Mouse (Mus musculus): ENCODE measurements at regions not wholly inside any gene's neighbourhood (a gene's known extent, or its start where the extent isn't known, plus 50 kb on each side); places are given as distances from the start of the nearest gene placed in this dataset.

- H3K27ac ChIP-seq (ENCODE audit: insufficient read depth, low read depth, low read length, poor library complexity, severe bottlenecking), result no peak overlapping the region
- no peak overlapping the region for H3K9ac ChIP-seq (ENCODE audit: insufficient read depth, low read depth, low read length, poor library complexity, severe bottlenecking)
- no peaks in the 10 kb centered on the region for H3K36me3 ChIP-seq (ENCODE audit: control insufficient read depth, insufficient read depth, low read length, poor library complexity, severe bottlenecking)
- H3K9me3 ChIP-seq (ENCODE audit: control insufficient read depth, insufficient read depth, low read depth, low read length), result no peaks in the 10 kb centered on the region
- no peak overlapping the region for H3K4me3 ChIP-seq (ENCODE audit: insufficient read depth in 1 of 2, low read depth in 1 of 2, low read length in 2 of 2, poor library complexity in 1 of 2, severe bottlenecking in 1 of 2)
- DNase-seq (ENCODE audit: low read depth, low spot score), result no peak
- in situ Hi-C loops (cut with MboI; ENCODE audit: low sequenced_read_pairs in 2 of 2, unreplicated experiment in 2 of 2), result no loop called here
- H3K4me1 ChIP-seq (ENCODE audit: control insufficient read depth in 2 of 2, insufficient read depth in 2 of 2, low read length in 2 of 2, poor library complexity in 1 of 2), result no peaks in the 10 kb centered on the region
- TF ChIP-seq ZNF384 (IDR thresholded peaks at IDR 0.05; ENCODE audit: low read depth, low read length), result no peak
- no peak for TF ChIP-seq MAFK (IDR thresholded peaks at IDR 0.05; ENCODE audit: insufficient read depth, low read depth, low read length)
- TF ChIP-seq ZC3H11A (IDR thresholded peaks at IDR 0.05; ENCODE audit: borderline replicate concordance, low read depth, low read length), result no peak
- no peak for TF ChIP-seq HCFC1 (IDR thresholded peaks at IDR 0.05; ENCODE audit: borderline replicate concordance, insufficient read depth, low read length)
These were observed 265.9 kb upstream of the Ncam1 start for GRCm38 (mm10) chr9:50064505-50065229.

GRCm38 (mm10) chr9:50038231-50038630, 239.5 kb upstream of the Ncam1 start:
- TF ChIP-seq ZNF384 (IDR thresholded peaks at IDR 0.05; ENCODE audit: low read depth, low read length) (no peak), HCFC1 (IDR thresholded peaks at IDR 0.05; ENCODE audit: borderline replicate concordance, insufficient read depth, low read length) (no peak)

GRCm38 (mm10) chr9:50032322-50033158, 233.8 kb upstream of the Ncam1 start:
- Histone ChIP-seq H3K36me3 (ENCODE audit: control insufficient read depth, insufficient read depth, low read length, poor library complexity, severe bottlenecking) (no peaks in the 10 kb centered on the region), H3K4me1 (ENCODE audit: control insufficient read depth in 2 of 2, insufficient read depth in 2 of 2, low read length in 2 of 2, poor library complexity in 1 of 2) (no peaks in the 10 kb centered on the region), H3K9me3 (ENCODE audit: control insufficient read depth, insufficient read depth, low read depth, low read length) (no peaks in the 10 kb centered on the region), H3K4me3 (ENCODE audit: insufficient read depth in 1 of 2, low read depth in 1 of 2, low read length in 2 of 2, poor library complexity in 1 of 2, severe bottlenecking in 1 of 2) (no peak overlapping the region), H3K27ac (ENCODE audit: insufficient read depth, low read depth, low read length, poor library complexity, severe bottlenecking) (no peak overlapping the region), H3K9ac (ENCODE audit: insufficient read depth, low read depth, low read length, poor library complexity, severe bottlenecking) (no peak overlapping the region)
- no peak for DNase-seq (ENCODE audit: low read depth, low spot score)
- TF ChIP-seq HCFC1 (IDR thresholded peaks at IDR 0.05; ENCODE audit: borderline replicate concordance, insufficient read depth, low read length), result no peak
- TF ChIP-seq ZC3H11A (IDR thresholded peaks at IDR 0.05; ENCODE audit: borderline replicate concordance, low read depth, low read length), result no peak
- TF ChIP-seq CHD2 (IDR thresholded peaks at IDR 0.05; ENCODE audit: low read depth, low read length), result no peak
- TF ChIP-seq ZNF384 (IDR thresholded peaks at IDR 0.05; ENCODE audit: low read depth, low read length), result no peak
- no peak for TF ChIP-seq MAFK (IDR thresholded peaks at IDR 0.05; ENCODE audit: insufficient read depth, low read depth, low read length)
- in situ Hi-C loops (cut with MboI; ENCODE audit: low sequenced_read_pairs in 2 of 2, unreplicated experiment in 2 of 2), result no loop called here

More at GRCm38 (mm10) chr9:50038231-50038630, 239.5 kb upstream of the Ncam1 start:
- DNase-seq (ENCODE audit: low read depth, low spot score), result no peak
- no peaks in the 10 kb centered on the region for H3K4me1 ChIP-seq (ENCODE audit: control insufficient read depth in 2 of 2, insufficient read depth in 2 of 2, low read length in 2 of 2, poor library complexity in 1 of 2)
- no peaks in the 10 kb centered on the region for H3K36me3 ChIP-seq (ENCODE audit: control insufficient read depth, insufficient read depth, low read length, poor library complexity, severe bottlenecking)
- H3K9me3 ChIP-seq (ENCODE audit: control insufficient read depth, insufficient read depth, low read depth, low read length), result no peaks in the 10 kb centered on the region
- in situ Hi-C loops (cut with MboI; ENCODE audit: low sequenced_read_pairs in 2 of 2, unreplicated experiment in 2 of 2), result no loop called here
- H3K4me3 ChIP-seq (ENCODE audit: insufficient read depth in 1 of 2, low read depth in 1 of 2, low read length in 2 of 2, poor library complexity in 1 of 2, severe bottlenecking in 1 of 2), result no peak overlapping the region
- H3K9ac ChIP-seq (ENCODE audit: insufficient read depth, low read depth, low read length, poor library complexity, severe bottlenecking), result peak overlapping the region; percentile 35; the same call in 1 of the 2 replicates
- H3K27ac ChIP-seq (ENCODE audit: insufficient read depth, low read depth, low read length, poor library complexity, severe bottlenecking), result no peak overlapping the region

DNA sequence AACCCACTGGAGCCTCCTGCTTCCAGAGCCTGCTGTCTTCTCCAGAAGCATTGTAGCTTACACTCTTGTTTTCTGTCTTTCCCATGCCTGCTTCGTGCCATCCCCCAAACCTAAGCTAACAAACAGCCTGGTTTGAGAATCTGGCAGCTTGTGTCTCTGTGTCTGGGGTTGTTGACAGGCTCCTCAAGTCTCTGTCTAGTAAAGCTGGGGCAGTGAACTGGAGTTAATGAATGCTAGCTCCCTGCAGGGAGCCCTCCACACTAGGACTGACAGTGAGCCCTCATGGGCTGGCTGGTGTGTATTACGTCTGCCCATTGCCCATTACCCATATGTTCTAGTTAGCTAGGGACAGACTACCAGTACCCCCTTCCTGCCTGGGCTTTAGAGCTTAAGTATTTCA, 232.6 kb upstream of the Ncam1 start:
- in situ Hi-C loops (cut with MboI; ENCODE audit: low sequenced_read_pairs in 2 of 2, unreplicated experiment in 2 of 2), result no loop called here
- H3K4me3 ChIP-seq (ENCODE audit: insufficient read depth in 1 of 2, low read depth in 1 of 2, low read length in 2 of 2, poor library complexity in 1 of 2, severe bottlenecking in 1 of 2), result no peak overlapping the region
- no peak for DNase-seq (ENCODE audit: low read depth, low spot score)

More for the DNA sequence above, 232.6 kb upstream of the Ncam1 start:
- Histone ChIP-seq H3K36me3 (ENCODE audit: control insufficient read depth, insufficient read depth, low read length, poor library complexity, severe bottlenecking) (no peaks in the 10 kb centered on the region), H3K9me3 (ENCODE audit: control insufficient read depth, insufficient read depth, low read depth, low read length) (no peaks in the 10 kb centered on the region), H3K4me1 (ENCODE audit: control insufficient read depth in 2 of 2, insufficient read depth in 2 of 2, low read length in 2 of 2, poor library complexity in 1 of 2) (no peaks in the 10 kb centered on the region), H3K9ac (ENCODE audit: insufficient read depth, low read depth, low read length, poor library complexity, severe bottlenecking) (no peak overlapping the region), H3K27ac (ENCODE audit: insufficient read depth, low read depth, low read length, poor library complexity, severe bottlenecking) (no peak overlapping the region)
- no peak for TF ChIP-seq CHD2 (IDR thresholded peaks at IDR 0.05; ENCODE audit: low read depth, low read length)
- TF ChIP-seq ZC3H11A (IDR thresholded peaks at IDR 0.05; ENCODE audit: borderline replicate concordance, low read depth, low read length), result no peak
- TF ChIP-seq ZNF384 (IDR thresholded peaks at IDR 0.05; ENCODE audit: low read depth, low read length), result no peak
- no peak for TF ChIP-seq MAFK (IDR thresholded peaks at IDR 0.05; ENCODE audit: insufficient read depth, low read depth, low read length)
- TF ChIP-seq HCFC1 (IDR thresholded peaks at IDR 0.05; ENCODE audit: borderline replicate concordance, insufficient read depth, low read length), result no peak
